Mouse (Mus musculus) bone marrow macrophage, adult 2 months (primary cell): Measurements from ENCODE around the gene Dlgap1.

ENCODE experiments used
- CTCF ChIP-seq: IDR thresholded peaks from 2 replicates; pipeline ENCODE4 v1.5.1; 2012; ENCODE audit warnings: low read depth, mild to moderate bottlenecking, low read length, moderate library complexity
- POLR2A ChIP-seq: IDR thresholded peaks from 2 replicates; pipeline ENCODE4 v1.6.1; 2012; ENCODE audit warnings: mild to moderate bottlenecking, low read depth, low read length, borderline replicate concordance

DNA sequence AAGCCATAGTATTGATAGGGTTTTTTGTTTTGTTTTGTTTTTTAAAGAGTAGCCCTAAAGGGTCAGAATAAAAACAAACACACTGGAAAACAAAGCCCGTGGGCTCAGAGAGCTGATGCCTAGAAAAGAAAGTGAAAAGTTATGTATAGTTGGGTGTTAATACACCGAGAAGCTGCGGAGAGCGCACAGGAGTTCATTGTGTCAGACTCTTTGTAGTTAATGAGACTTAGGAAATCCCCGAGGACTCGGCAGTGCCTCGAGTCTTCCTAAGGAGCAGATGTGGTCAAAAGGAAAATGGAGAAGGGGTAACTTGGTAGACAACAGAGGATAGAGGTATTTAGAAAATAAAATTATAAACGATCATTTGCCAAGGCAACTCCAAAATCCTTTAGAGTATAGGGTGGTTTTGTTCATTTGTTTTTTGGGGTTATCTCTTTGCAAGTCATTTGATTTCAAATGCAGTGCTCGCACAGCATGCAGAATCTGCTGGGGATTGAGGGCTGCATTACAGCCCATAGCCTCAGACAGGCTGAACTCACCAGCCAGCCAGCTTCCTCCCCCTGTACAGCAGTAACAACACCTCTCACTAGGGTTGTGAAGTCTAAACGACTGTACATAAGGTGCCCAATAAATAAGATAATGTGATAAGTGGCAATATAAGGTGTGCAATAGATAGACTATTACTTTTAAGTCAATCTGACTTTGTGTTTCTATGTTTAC is 866.4 kb downstream of the Dlgap1 start:
- TF ChIP-seq CTCF: no peak
- no peak for TF ChIP-seq POLR2A
